Mouse (Mus musculus) midbrain, embryonic 14.5 days (tissue): ENCODE data around the gene Agxt. TPM values are rescaled to one million over a fixed set of nuclear protein-coding genes. Genes with fewer than 3 reads are reported as not detected.
A peak's percentile ranks its signal among the peaks of the same experiment; 100 is the strongest.

ENCODE experiments used
- ATAC-seq: fragments of 200-750 bp; cut with Nextera tagmentation; 2 replicates; pipeline ENCODE4 v1.8.0; 2017; ENCODE audit warnings: moderate number of reproducible peaks, moderate library complexity; ENCODE audit not compliant: low FRiP score, low TSS enrichment
- DNase-seq: peaks from one replicate; pipeline ENCODE4 v3.0.0-alpha.2; 2015
- H3K27ac ChIP-seq: fragments of 300-500 bp; sonication (generic); replicated peaks from 2 replicates; pipeline ENCODE4 v1.5.1; 2014; ENCODE audit warnings: mild to moderate bottlenecking, low read depth, low read length, moderate library complexity
- H3K27me3 ChIP-seq: fragments of 300-500 bp; sonication (generic); 2 replicates; pipeline ENCODE4 v1.6.1; 2014; ENCODE audit warnings: low read length, control low read depth, mixed read lengths; ENCODE audit not compliant: control insufficient read depth, insufficient read depth
- H3K36me3 ChIP-seq: fragments of 300-500 bp; sonication (generic); 2 replicates; pipeline ENCODE4 v1.6.1; 2014; ENCODE audit warnings: low read length, control low read depth; ENCODE audit not compliant: control insufficient read depth, insufficient read depth
- H3K4me1 ChIP-seq: fragments of 300-500 bp; sonication (generic); 2 replicates; pipeline ENCODE4 v1.6.1; 2014; ENCODE audit warnings: mild to moderate bottlenecking, antibody characterized with exemption, low read length, control low read depth; ENCODE audit not compliant: control insufficient read depth, insufficient read depth
- H3K4me2 ChIP-seq: fragments of 300-500 bp; sonication (generic); 2 replicates; pipeline ENCODE4 v1.6.1; 2014; ENCODE audit warnings: mild to moderate bottlenecking, low read length, moderate library complexity
- H3K4me3 ChIP-seq: fragments of 300-500 bp; sonication (generic); replicated peaks from 2 replicates; pipeline ENCODE4 v1.5.1; 2014; ENCODE audit warnings: low read depth, low read length
- H3K9ac ChIP-seq: fragments of 300-500 bp; sonication (generic); replicated peaks from 2 replicates; pipeline ENCODE4 v1.6.1; 2014; ENCODE audit warnings: mild to moderate bottlenecking, low read length, moderate library complexity
- H3K9me3 ChIP-seq: fragments of 300-500 bp; sonication (generic); 2 replicates; pipeline ENCODE4 v1.6.1; 2016; ENCODE audit warnings: low read length, control low read depth, mixed read lengths; ENCODE audit not compliant: control insufficient read depth
- WGBS: fragments of 180-500 bp; shearing (Covaris S2); extraction: QIAGEN DNeasy Blood & Tissue Kit; methylation state at CpG from one replicate; pipeline ENCODE4 v1.1.7; 2014; 5-methylcytosine and 5-hydroxymethylcytosine counted together
- polyA plus RNA-seq: library from polyadenylated mRNA; unstranded; fragments of >200 nt; fragmentation: Nextera tagmentation; extraction: Ambion mirVana; gene quantifications from 2 replicates; pipeline ENCODE4 v1.2.1, GENCODE M21; 2014

Gene Agxt
- not detected in 2 replicates for polyA plus RNA-seq

- H3K9ac ChIP-seq, result no peak within 1 kb of the TSS
Observed at GRCm38 (mm10) chr1:93135036-93135526, at the start of gene Agxt. Gene Agxt (plus strand): TSS chr1:93135240.

GRCm38 (mm10) chr1:93092582-93092981, 42.5 kb upstream of the Agxt start:
- H3K9ac ChIP-seq, result no peak overlapping the region
- H3K27ac ChIP-seq, result no peak overlapping the region
- H3K4me1 ChIP-seq, result no peaks in the 10 kb centered on the region
- no peak overlapping the region for H3K4me3 ChIP-seq
- H3K9me3 ChIP-seq, result no peaks in the 10 kb centered on the region
- ATAC-seq, result no peak
- DNase-seq, result no peak
- peaks cover 15% of the 10 kb centered on the region for H3K36me3 ChIP-seq
- H3K4me2 ChIP-seq, result no peak overlapping the region
- no peaks in the 10 kb centered on the region for H3K27me3 ChIP-seq
- whole genome bisulfite sequencing, result 100% methylated on average over 3 of the region's 3 CpGs

More at GRCm38 (mm10) chr1:93135036-93135526, at the start of gene Agxt:
- Histone ChIP-seq H3K4me3 (no peak within 1 kb of the TSS), H3K4me2 (no peak within 1 kb of the TSS), H3K9me3 (no peaks in the 10 kb centered on the region), H3K27ac (no peak within 1 kb of the TSS), H3K36me3 (no peaks in the 10 kb centered on the region), H3K4me1 (no peaks in the 10 kb centered on the region), H3K27me3 (no peaks in the 10 kb centered on the region)
- 91% methylated on average over 12 of the region's 12 CpGs for WGBS
- ATAC-seq, result no peak
- DNase-seq, result no peak

- Histone ChIP-seq H3K27me3 (no peaks in the 10 kb centered on the region; the same call in 1 of the 2 replicates), H3K4me3 (peak overlapping the region; percentile 86; the same call in 1 of the 2 replicates), H3K4me1 (peaks cover 17% of the 10 kb centered on the region), H3K9ac (0 out of 2 replicates have a peak overlapping the region, but pooled peaks have one; percentile 5), H3K36me3 (peaks cover 8% of the 10 kb centered on the region; the same call in 1 of the 2 replicates), H3K9me3 (no peaks in the 10 kb centered on the region), H3K4me2 (peak overlapping the region; percentile 93), H3K27ac (no peak overlapping the region)
- 87% methylated on average over 5 of the region's 5 CpGs for WGBS
- ATAC-seq (no peak), DNase-seq (no peak)
Observed at GRCm38 (mm10) chr1:93098956-93099355, 36.1 kb upstream of the Agxt start.

GRCm38 (mm10) chr1:93100243-93100575, 34.8 kb upstream of the Agxt start:
- peak overlapping the region; percentile 91 for H3K27ac ChIP-seq
- H3K4me1 ChIP-seq, result peaks cover 17% of the 10 kb centered on the region

GRCm38 (mm10) chr1:93100576-93101491, 34.2 kb upstream of the Agxt start:
- under 1% methylated on average over 49 of the region's 49 CpGs for WGBS
- DNase-seq, result peak; percentile 82
- H3K4me2 ChIP-seq, result peak overlapping the region; percentile 93
- H3K4me1 ChIP-seq, result peaks cover 17% of the 10 kb centered on the region
- no peaks in the 10 kb centered on the region; the same call in 1 of the 2 replicates for H3K27me3 ChIP-seq
- H3K27ac ChIP-seq, result peak overlapping the region; percentile 91
- H3K9ac ChIP-seq, result peak overlapping the region; percentile 92
- H3K4me3 ChIP-seq, result peak overlapping the region; percentile 86
- H3K36me3 ChIP-seq, result peaks cover 8% of the 10 kb centered on the region; the same call in 1 of the 2 replicates
- H3K9me3 ChIP-seq, result no peaks in the 10 kb centered on the region
- peak; percentile 65 for ATAC-seq

More at GRCm38 (mm10) chr1:93100243-93100575, 34.8 kb upstream of the Agxt start:
- Histone ChIP-seq H3K4me2 (peak overlapping the region; percentile 93), H3K9ac (peak overlapping the region; percentile 92), H3K36me3 (peaks cover 8% of the 10 kb centered on the region; the same call in 1 of the 2 replicates), H3K4me3 (peak overlapping the region; percentile 86), H3K27me3 (no peaks in the 10 kb centered on the region; the same call in 1 of the 2 replicates), H3K9me3 (no peaks in the 10 kb centered on the region)
- 2% methylated on average over 18 of the region's 18 CpGs for WGBS
- ATAC-seq (peak; percentile 22; the same call in 1 of the 2 replicates), DNase-seq (no peak)

- Histone ChIP-seq H3K36me3 (peaks cover 8% of the 10 kb centered on the region; the same call in 1 of the 2 replicates), H3K9me3 (no peaks in the 10 kb centered on the region), H3K27ac (peak within 1 kb of the TSS; percentile 91), H3K9ac (peak within 1 kb of the TSS; percentile 92), H3K27me3 (no peaks in the 10 kb centered on the region; the same call in 1 of the 2 replicates), H3K4me2 (peak within 1 kb of the TSS; percentile 93), H3K4me1 (peaks cover 17% of the 10 kb centered on the region), H3K4me3 (peak within 1 kb of the TSS; percentile 86)
- ATAC-seq (peak; percentile 93), DNase-seq (peak; percentile 94)
- WGBS, result 0% methylated on average over 39 of the region's 39 CpGs
Observed at GRCm38 (mm10) chr1:93101571-93102061, 33.4 kb upstream of the Agxt start, which contains the start of gene Kif1a. Gene Kif1a (minus strand): TSS chr1:93101951.

GRCm38 (mm10) chr1:93102700-93103099, 32.3 kb upstream of the Agxt start:
- no peaks in the 10 kb centered on the region; the same call in 1 of the 2 replicates for H3K27me3 ChIP-seq
- no peak for DNase-seq
- 69% methylated on average over 7 of the region's 7 CpGs for WGBS
- H3K4me3 ChIP-seq, result no peak overlapping the region
- peak overlapping the region; percentile 91 for H3K27ac ChIP-seq
- no peak for ATAC-seq
- no peak overlapping the region for H3K9ac ChIP-seq
- H3K36me3 ChIP-seq, result no peaks in the 10 kb centered on the region; the same call in 1 of the 2 replicates
- peak overlapping the region; percentile 93 for H3K4me2 ChIP-seq
- H3K4me1 ChIP-seq, result peaks cover 17% of the 10 kb centered on the region
- no peaks in the 10 kb centered on the region for H3K9me3 ChIP-seq

GRCm38 (mm10) chr1:93114713-93115463, 20.2 kb upstream of the Agxt start:
- peak; percentile 96 for DNase-seq

More at GRCm38 (mm10) chr1:93114713-93115463, 20.2 kb upstream of the Agxt start:
- 19% methylated on average over 21 of the region's 21 CpGs for WGBS
- H3K9ac ChIP-seq, result peak overlapping the region; percentile 52
- H3K36me3 ChIP-seq, result no peaks in the 10 kb centered on the region
- H3K4me2 ChIP-seq, result peak overlapping the region; percentile 73
- ATAC-seq, result peak; percentile 100
- H3K4me1 ChIP-seq, result peaks cover 12% of the 10 kb centered on the region
- H3K9me3 ChIP-seq, result no peaks in the 10 kb centered on the region
- peak overlapping the region; percentile 73 for H3K27ac ChIP-seq
- H3K27me3 ChIP-seq, result no peaks in the 10 kb centered on the region
- H3K4me3 ChIP-seq, result peak overlapping the region; percentile 36
